Mouse (Mus musculus): ENCODE data around the gene Tradd. TPM values are rescaled to one million over a fixed set of nuclear protein-coding genes. Genes with fewer than 3 reads are reported as not detected.
"Not testable (repeated sequence)": the region's sequence is repeated elsewhere in the genome, so short reads cannot be mapped to it uniquely, and the experiment has no call there.

Tradd gene
- polyA plus RNA-seq, 1 experiment from 2014 or later: 24.2 TPM

GRCm38 (mm10) chr8:105252680-105253537 lies 11.5 kb downstream of the Tradd start:
- no peaks in the 10 kb centered on the region for H3K9me3 ChIP-seq (replicated peaks)
- WGBS: 90% methylated on average over 10 of the region's 10 CpGs
- no peak overlapping the region for H3K27ac ChIP-seq
- no peak overlapping the region for H3K9ac ChIP-seq
- peak overlapping the region; percentile 71; the same call in 1 of the 2 replicates for H3K4me3 ChIP-seq (replicated peaks)
- H3K4me2 ChIP-seq: no peak overlapping the region
- no peak for ATAC-seq (replicated peaks; ENCODE audit: low FRiP score)
- H3K27me3 ChIP-seq: peaks cover 29% of the 10 kb centered on the region
- peaks cover 52% of the 10 kb centered on the region for H3K36me3 ChIP-seq
- peaks cover 23% of the 10 kb centered on the region for H3K4me1 ChIP-seq

GRCm38 (mm10) chr8:105251954-105252353 lies 12.5 kb downstream of the Tradd start:
- WGBS: 94% methylated on average over 6 of the region's 6 CpGs
- H3K4me1 ChIP-seq: peaks cover 23% of the 10 kb centered on the region
- no peaks in the 10 kb centered on the region for H3K9me3 ChIP-seq (replicated peaks)
- no peak overlapping the region for H3K27ac ChIP-seq
- H3K4me2 ChIP-seq: no peak overlapping the region
- H3K36me3 ChIP-seq: peaks cover 61% of the 10 kb centered on the region
- no peak for ATAC-seq (replicated peaks; ENCODE audit: low FRiP score)
- no peak overlapping the region for H3K4me3 ChIP-seq (replicated peaks)
- H3K9ac ChIP-seq: no peak overlapping the region
- peaks cover 22% of the 10 kb centered on the region for H3K27me3 ChIP-seq

- H3K4me1 ChIP-seq: no peaks in the 10 kb centered on the region
Measured at GRCm38 (mm10) chr8:105241016-105241415, 23.4 kb downstream of the Tradd start.

GRCm38 (mm10) chr8:105237442-105238142 lies 26.8 kb downstream of the Tradd start:
- no peak overlapping the region for H3K9ac ChIP-seq
- no peak for ATAC-seq (replicated peaks; ENCODE audit: low FRiP score)
- H3K36me3 ChIP-seq: peaks cover 76% of the 10 kb centered on the region
- WGBS: 83% methylated on average over 14 of the region's 14 CpGs
- no peak overlapping the region for H3K4me2 ChIP-seq
- H3K9me3 ChIP-seq (replicated peaks): no peaks in the 10 kb centered on the region
- no peaks in the 10 kb centered on the region for H3K4me1 ChIP-seq
- no peak overlapping the region for H3K27ac ChIP-seq
- no peak overlapping the region for H3K4me3 ChIP-seq (replicated peaks)
- H3K27me3 ChIP-seq: no peaks in the 10 kb centered on the region

More at GRCm38 (mm10) chr8:105241016-105241415, 23.4 kb downstream of the Tradd start:
- Histone ChIP-seq H3K27ac (no peak overlapping the region), H3K9me3 (replicated peaks) (no peaks in the 10 kb centered on the region), H3K9ac (no peak overlapping the region), H3K4me3 (replicated peaks) (no peak overlapping the region), H3K36me3 (peaks cover 63% of the 10 kb centered on the region), H3K27me3 (no peaks in the 10 kb centered on the region), H3K4me2 (no peak overlapping the region)
- no peak for ATAC-seq (replicated peaks; ENCODE audit: low FRiP score)
- WGBS: 95% methylated on average over 7 of the region's 7 CpGs

- H3K4me3 ChIP-seq (replicated peaks): no peak overlapping the region
- H3K27ac ChIP-seq: no peak overlapping the region
- no peaks in the 10 kb centered on the region for H3K27me3 ChIP-seq
- H3K4me1 ChIP-seq: no peaks in the 10 kb centered on the region
- WGBS: 82% methylated on average over 1 of the region's 1 CpGs
- ATAC-seq (replicated peaks; ENCODE audit: low FRiP score): no peak
- no peak overlapping the region for H3K9ac ChIP-seq
- peaks cover 58% of the 10 kb centered on the region for H3K36me3 ChIP-seq
- H3K4me2 ChIP-seq: no peak overlapping the region
- no peaks in the 10 kb centered on the region for H3K9me3 ChIP-seq (replicated peaks)
Measured at GRCm38 (mm10) chr8:105235206-105235605, 29.2 kb downstream of the Tradd start.

- no peak overlapping the region for H3K27ac ChIP-seq
- no peak overlapping the region for H3K4me3 ChIP-seq (replicated peaks)
- H3K27me3 ChIP-seq: no peaks in the 10 kb centered on the region
- H3K4me2 ChIP-seq: no peak overlapping the region
- no peak for ATAC-seq (replicated peaks; ENCODE audit: low FRiP score)
- 57% methylated on average over 1 of the region's 1 CpGs for WGBS
- H3K4me1 ChIP-seq: no peaks in the 10 kb centered on the region
- no peaks in the 10 kb centered on the region for H3K9me3 ChIP-seq (replicated peaks)
- H3K9ac ChIP-seq: no peak overlapping the region
- H3K36me3 ChIP-seq: peaks cover 39% of the 10 kb centered on the region
Measured at GRCm38 (mm10) chr8:105233126-105233935, 31.1 kb downstream of the Tradd start.

GRCm38 (mm10) chr8:105232321-105232693 lies 32.1 kb downstream of the Tradd start:
- 90% methylated on average over 4 of the region's 4 CpGs for WGBS

GRCm38 (mm10) chr8:105231503-105232320 lies 32.7 kb downstream of the Tradd start:
- no peaks in the 10 kb centered on the region for H3K4me1 ChIP-seq
- H3K27ac ChIP-seq: no peak overlapping the region
- H3K9me3 ChIP-seq (replicated peaks): no peaks in the 10 kb centered on the region
- no peak for ATAC-seq (replicated peaks; ENCODE audit: low FRiP score)
- no peaks in the 10 kb centered on the region for H3K27me3 ChIP-seq
- H3K4me2 ChIP-seq: no peak overlapping the region
- peaks cover 32% of the 10 kb centered on the region for H3K36me3 ChIP-seq
- H3K4me3 ChIP-seq (replicated peaks): no peak overlapping the region
- WGBS: 85% methylated on average over 12 of the region's 12 CpGs
- H3K9ac ChIP-seq: no peak overlapping the region

More at GRCm38 (mm10) chr8:105232321-105232693, 32.1 kb downstream of the Tradd start:
- not testable (repeated sequence) for ATAC-seq (replicated peaks; ENCODE audit: low FRiP score); H3K27me3 ChIP-seq; H3K27ac ChIP-seq; H3K4me3 ChIP-seq (replicated peaks); H3K9me3 ChIP-seq (replicated peaks); H3K4me2 ChIP-seq; H3K4me1 ChIP-seq; H3K9ac ChIP-seq
- peaks cover 33% of the 10 kb centered on the region for H3K36me3 ChIP-seq

GRCm38 (mm10) chr8:105225917-105226316 lies 38.5 kb downstream of the Tradd start:
- peaks cover 16% of the 10 kb centered on the region for H3K4me1 ChIP-seq
- H3K9ac ChIP-seq: peak overlapping the region; percentile 89
- ATAC-seq (replicated peaks; ENCODE audit: low FRiP score): no peak
- H3K36me3 ChIP-seq: no peaks in the 10 kb centered on the region
- no peaks in the 10 kb centered on the region for H3K27me3 ChIP-seq
- no peaks in the 10 kb centered on the region for H3K9me3 ChIP-seq (replicated peaks)
- H3K4me3 ChIP-seq (replicated peaks): peak overlapping the region; percentile 83
- H3K27ac ChIP-seq: no peak overlapping the region
- WGBS: 17% methylated on average over 6 of the region's 6 CpGs
- H3K4me2 ChIP-seq: peak overlapping the region; percentile 79

- Histone ChIP-seq H3K36me3 (no peaks in the 10 kb centered on the region), H3K9me3 (replicated peaks) (no peaks in the 10 kb centered on the region), H3K27ac (peak overlapping the region; percentile 87), H3K4me1 (peaks cover 16% of the 10 kb centered on the region), H3K27me3 (no peaks in the 10 kb centered on the region), H3K9ac (peak overlapping the region; percentile 89), H3K4me3 (replicated peaks) (peak overlapping the region; percentile 83), H3K4me2 (peak overlapping the region; percentile 79)
- WGBS: 0% methylated on average over 27 of the region's 27 CpGs
- no peak; the same call in 1 of the 2 replicates for ATAC-seq (replicated peaks; ENCODE audit: low FRiP score)
Measured at GRCm38 (mm10) chr8:105225272-105225593, 39.2 kb downstream of the Tradd start.
